Mouse (Mus musculus) thymus, adult 2 months (tissue): ENCODE results near the gene Capn9.

ENCODE experiments used
- CTCF ChIP-seq: fragments of 200-500 bp; IDR thresholded peaks from 2 replicates; pipeline ENCODE4 v1.5.1; 2012; ENCODE audit warnings: mild to moderate bottlenecking, control low read depth, low read length, moderate library complexity, borderline replicate concordance; ENCODE audit not compliant: control insufficient read depth, poor library complexity, insufficient read depth; ENCODE audit errors: extremely low read depth
- POLR2A ChIP-seq: fragments of 200-500 bp; IDR thresholded peaks from 2 replicates; pipeline ENCODE4 v1.6.1; 2012; ENCODE audit warnings: mild to moderate bottlenecking, low read length, control low read depth, moderate library complexity; ENCODE audit not compliant: control insufficient read depth, poor library complexity, insufficient read depth; ENCODE audit errors: extremely low read depth

- TF ChIP-seq CTCF (no peak), POLR2A (no peak)
Observed at GRCm38 (mm10) chr8:124540906-124541305, 35.0 kb upstream of the Capn9 start.
